Mouse (Mus musculus): ENCODE results near the gene Synpr. TPM values are rescaled to one million over a fixed set of nuclear protein-coding genes. Genes with fewer than 3 reads are reported as not detected.

Gene Synpr
- polyA plus RNA-seq, 1 experiment, result 0.36 TPM

DNA sequence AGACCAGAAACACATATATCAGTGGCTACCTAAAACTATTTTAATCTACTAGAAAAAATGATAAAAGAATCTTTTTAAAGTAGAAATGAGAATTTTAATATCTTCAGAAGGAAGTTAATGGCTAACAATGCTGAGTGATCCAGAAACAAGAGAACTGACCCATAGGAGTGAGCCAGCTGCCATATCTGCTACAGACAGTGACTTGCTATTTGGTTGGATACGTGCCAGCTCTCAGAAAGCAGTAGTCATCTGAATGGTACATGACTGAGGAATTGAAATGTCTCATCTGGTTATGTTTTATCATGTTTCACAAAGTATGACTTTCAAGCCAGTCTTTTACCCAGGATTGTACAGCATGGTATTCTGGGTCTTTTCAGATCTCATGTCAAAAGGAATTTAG, 282.7 kb downstream of the Synpr start:
- TF ChIP-seq EP300 (IDR thresholded peaks at IDR 0.05; ENCODE audit: insufficient read depth, low read depth, low read length) (no peak), CTCF (IDR thresholded peaks at IDR 0.05; ENCODE audit: low read depth, low read length) (no peak), POLR2A (IDR thresholded peaks at IDR 0.05; ENCODE audit: insufficient read depth, low read length) (no peak)
- H3K9ac ChIP-seq (ENCODE audit: low read depth, poor library complexity, severe bottlenecking), result no peak overlapping the region
- H3K36me3 ChIP-seq (ENCODE audit: control insufficient read depth, insufficient read depth, low read length, poor library complexity, severe bottlenecking), result no peaks in the 10 kb centered on the region
- H3K9me3 ChIP-seq (replicated peaks; ENCODE audit: control insufficient read depth, insufficient read depth, low read length, poor library complexity, severe bottlenecking), result no peaks in the 10 kb centered on the region
- H3K4me3 ChIP-seq (ENCODE audit: low read depth, low read length), result no peak overlapping the region
- no peaks in the 10 kb centered on the region for H3K4me1 ChIP-seq (ENCODE audit: control insufficient read depth, insufficient read depth, low read length)
- no peaks in the 10 kb centered on the region for H3K27me3 ChIP-seq (ENCODE audit: control insufficient read depth, insufficient read depth, low read length, poor library complexity, severe bottlenecking)
- no peak overlapping the region for H3K27ac ChIP-seq (ENCODE audit: insufficient read depth, low read length)

DNA sequence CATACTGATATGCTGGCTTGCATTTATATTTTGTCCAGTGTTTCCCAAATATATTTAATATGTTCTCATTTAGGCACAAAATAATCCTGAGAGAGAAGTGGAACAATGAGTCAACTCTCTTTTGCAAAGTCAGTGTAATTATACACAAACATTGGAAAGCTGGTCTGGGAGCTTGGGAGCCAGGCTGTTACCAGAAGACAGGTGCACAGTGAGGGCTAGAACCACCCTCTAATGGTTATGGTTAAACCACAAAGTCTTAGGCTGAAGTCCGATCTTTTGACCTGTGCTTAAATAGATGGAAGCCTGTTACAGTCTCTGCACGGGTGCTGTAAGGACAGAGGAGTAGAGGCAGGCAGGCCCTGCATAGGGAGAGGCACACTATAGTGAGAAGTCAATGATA, 283.4 kb downstream of the Synpr start:
- no peaks in the 10 kb centered on the region for H3K27me3 ChIP-seq (ENCODE audit: control insufficient read depth, insufficient read depth, low read length, poor library complexity, severe bottlenecking)
- H3K4me1 ChIP-seq (ENCODE audit: control insufficient read depth, insufficient read depth, low read length), result no peaks in the 10 kb centered on the region
- H3K9me3 ChIP-seq (replicated peaks; ENCODE audit: control insufficient read depth, insufficient read depth, low read length, poor library complexity, severe bottlenecking), result no peaks in the 10 kb centered on the region
- TF ChIP-seq CTCF (IDR thresholded peaks at IDR 0.05; ENCODE audit: low read depth, low read length), result no peak
- no peak for TF ChIP-seq POLR2A (IDR thresholded peaks at IDR 0.05; ENCODE audit: insufficient read depth, low read length)
- no peak for TF ChIP-seq EP300 (IDR thresholded peaks at IDR 0.05; ENCODE audit: insufficient read depth, low read depth, low read length)
- H3K27ac ChIP-seq (ENCODE audit: insufficient read depth, low read length), result no peak overlapping the region
- no peak overlapping the region for H3K4me3 ChIP-seq (ENCODE audit: low read depth, low read length)
- no peak overlapping the region for H3K9ac ChIP-seq (ENCODE audit: low read depth, poor library complexity, severe bottlenecking)
- no peaks in the 10 kb centered on the region for H3K36me3 ChIP-seq (ENCODE audit: control insufficient read depth, insufficient read depth, low read length, poor library complexity, severe bottlenecking)

DNA sequence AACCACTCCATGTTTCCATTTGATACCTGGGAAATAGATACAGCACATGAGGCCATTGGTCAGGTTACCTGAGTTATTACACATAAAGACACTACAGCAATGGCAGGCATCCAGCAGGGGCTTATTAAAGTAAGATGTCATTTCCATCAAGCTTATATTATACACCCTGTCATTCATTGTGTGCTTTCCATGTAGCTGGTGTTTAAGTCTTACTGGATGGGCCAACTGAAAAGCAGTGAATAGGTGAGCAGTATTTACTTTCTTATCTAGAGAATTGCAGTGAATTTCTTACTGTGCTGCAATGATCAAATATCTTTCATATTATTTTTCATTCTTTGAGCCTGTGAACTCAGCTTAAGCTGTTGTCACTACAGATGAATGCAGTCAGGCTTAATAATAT, 287.4 kb downstream of the Synpr start:
- no peaks in the 10 kb centered on the region for H3K9me3 ChIP-seq (replicated peaks; ENCODE audit: control insufficient read depth, insufficient read depth, low read length, poor library complexity, severe bottlenecking)
- TF ChIP-seq EP300 (IDR thresholded peaks at IDR 0.05; ENCODE audit: insufficient read depth, low read depth, low read length), result no peak
- no peak for TF ChIP-seq CTCF (IDR thresholded peaks at IDR 0.05; ENCODE audit: low read depth, low read length)
- TF ChIP-seq POLR2A (IDR thresholded peaks at IDR 0.05; ENCODE audit: insufficient read depth, low read length), result no peak

DNA sequence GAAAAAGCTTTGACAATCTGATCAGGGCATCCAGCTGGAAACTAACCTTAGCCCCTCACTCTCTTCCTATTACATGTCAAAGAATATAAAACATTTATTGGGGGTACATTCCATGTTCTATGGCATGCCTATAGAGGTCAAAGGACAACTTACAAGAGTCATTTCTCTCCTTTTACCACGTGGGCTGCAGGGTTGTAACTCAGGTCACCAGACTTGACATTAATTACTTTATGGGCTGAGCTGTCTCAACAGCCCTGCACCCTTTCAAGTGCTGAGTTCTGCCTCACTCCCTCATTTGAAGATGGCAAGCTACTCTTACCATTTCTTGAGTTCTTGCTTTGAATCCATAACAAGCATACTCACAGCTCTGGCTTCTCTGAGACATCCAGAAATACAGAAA, 287.9 kb downstream of the Synpr start:
- Histone ChIP-seq H3K4me1 (ENCODE audit: control insufficient read depth, insufficient read depth, low read length) (no peaks in the 10 kb centered on the region), H3K27me3 (ENCODE audit: control insufficient read depth, insufficient read depth, low read length, poor library complexity, severe bottlenecking) (no peaks in the 10 kb centered on the region)

More for the DNA sequence above, 287.4 kb downstream of the Synpr start:
- Histone ChIP-seq H3K27me3 (ENCODE audit: control insufficient read depth, insufficient read depth, low read length, poor library complexity, severe bottlenecking) (no peaks in the 10 kb centered on the region), H3K36me3 (ENCODE audit: control insufficient read depth, insufficient read depth, low read length, poor library complexity, severe bottlenecking) (no peaks in the 10 kb centered on the region), H3K4me1 (ENCODE audit: control insufficient read depth, insufficient read depth, low read length) (no peaks in the 10 kb centered on the region), H3K9ac (ENCODE audit: low read depth, poor library complexity, severe bottlenecking) (no peak overlapping the region), H3K27ac (ENCODE audit: insufficient read depth, low read length) (no peak overlapping the region), H3K4me3 (ENCODE audit: low read depth, low read length) (no peak overlapping the region)

DNA sequence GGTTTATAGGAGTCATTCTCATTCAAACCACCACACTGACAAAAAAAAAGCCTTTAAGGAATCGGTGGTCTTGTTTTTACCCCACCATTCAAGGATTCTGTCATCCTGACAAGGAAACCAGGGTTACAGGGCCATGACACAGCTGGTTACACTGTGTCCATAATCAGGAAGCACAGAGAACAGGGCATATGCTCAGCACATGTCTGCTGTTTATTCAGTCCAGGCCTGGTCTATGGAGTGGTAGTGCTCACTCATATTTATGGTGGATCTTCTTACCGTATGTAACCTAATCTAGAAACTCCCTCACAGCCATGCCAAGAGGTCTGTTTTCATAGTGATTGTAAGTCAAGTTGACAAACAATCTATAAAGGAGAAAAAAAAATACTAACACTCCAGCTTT, 293.5 kb downstream of the Synpr start:
- no peak overlapping the region for H3K27ac ChIP-seq (ENCODE audit: insufficient read depth, low read length)
- H3K27me3 ChIP-seq (ENCODE audit: control insufficient read depth, insufficient read depth, low read length, poor library complexity, severe bottlenecking), result no peaks in the 10 kb centered on the region
- no peak for TF ChIP-seq CTCF (IDR thresholded peaks at IDR 0.05; ENCODE audit: low read depth, low read length)
- TF ChIP-seq EP300 (IDR thresholded peaks at IDR 0.05; ENCODE audit: insufficient read depth, low read depth, low read length), result no peak
- TF ChIP-seq POLR2A (IDR thresholded peaks at IDR 0.05; ENCODE audit: insufficient read depth, low read length), result no peak
- H3K9ac ChIP-seq (ENCODE audit: low read depth, poor library complexity, severe bottlenecking), result no peak overlapping the region
- no peaks in the 10 kb centered on the region for H3K4me1 ChIP-seq (ENCODE audit: control insufficient read depth, insufficient read depth, low read length)
- 0 out of 2 replicates have a peak, but pooled peaks cover 3% of the 10 kb centered on the region for H3K9me3 ChIP-seq (replicated peaks; ENCODE audit: control insufficient read depth, insufficient read depth, low read length, poor library complexity, severe bottlenecking)
- no peak overlapping the region for H3K4me3 ChIP-seq (ENCODE audit: low read depth, low read length)
- H3K36me3 ChIP-seq (ENCODE audit: control insufficient read depth, insufficient read depth, low read length, poor library complexity, severe bottlenecking), result no peaks in the 10 kb centered on the region

More for the DNA sequence above, 287.9 kb downstream of the Synpr start:
- Histone ChIP-seq H3K4me3 (ENCODE audit: low read depth, low read length) (no peak overlapping the region), H3K27ac (ENCODE audit: insufficient read depth, low read length) (no peak overlapping the region), H3K9ac (ENCODE audit: low read depth, poor library complexity, severe bottlenecking) (no peak overlapping the region), H3K9me3 (replicated peaks; ENCODE audit: control insufficient read depth, insufficient read depth, low read length, poor library complexity, severe bottlenecking) (no peaks in the 10 kb centered on the region), H3K36me3 (ENCODE audit: control insufficient read depth, insufficient read depth, low read length, poor library complexity, severe bottlenecking) (no peaks in the 10 kb centered on the region)
- no peak for TF ChIP-seq POLR2A (IDR thresholded peaks at IDR 0.05; ENCODE audit: insufficient read depth, low read length)
- TF ChIP-seq EP300 (IDR thresholded peaks at IDR 0.05; ENCODE audit: insufficient read depth, low read depth, low read length), result no peak
- TF ChIP-seq CTCF (IDR thresholded peaks at IDR 0.05; ENCODE audit: low read depth, low read length), result no peak

DNA sequence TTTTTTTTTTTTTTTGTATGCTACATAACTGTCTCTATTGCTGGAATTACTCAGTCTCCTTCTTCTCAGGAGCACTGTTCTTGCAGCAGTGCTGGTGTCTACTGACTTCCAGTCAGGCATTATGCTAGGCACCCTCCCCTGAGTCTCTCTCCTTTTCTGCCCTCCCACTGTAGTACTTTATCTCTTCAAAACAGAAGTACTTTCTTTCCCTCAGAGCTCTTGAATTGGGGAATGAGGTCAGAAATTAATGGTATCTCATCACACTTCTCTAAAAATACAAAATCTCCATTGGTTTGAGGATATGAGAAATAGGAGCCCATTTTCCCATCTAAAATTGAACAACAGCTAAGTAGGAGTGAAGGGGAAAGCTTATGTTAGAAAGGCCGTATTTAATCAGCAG, 294.2 kb downstream of the Synpr start:
- Histone ChIP-seq H3K9me3 (replicated peaks; ENCODE audit: control insufficient read depth, insufficient read depth, low read length, poor library complexity, severe bottlenecking) (0 out of 2 replicates have a peak, but pooled peaks cover 3% of the 10 kb centered on the region), H3K27ac (ENCODE audit: insufficient read depth, low read length) (no peak overlapping the region), H3K36me3 (ENCODE audit: control insufficient read depth, insufficient read depth, low read length, poor library complexity, severe bottlenecking) (no peaks in the 10 kb centered on the region), H3K9ac (ENCODE audit: low read depth, poor library complexity, severe bottlenecking) (no peak overlapping the region), H3K4me3 (ENCODE audit: low read depth, low read length) (no peak overlapping the region), H3K4me1 (ENCODE audit: control insufficient read depth, insufficient read depth, low read length) (no peaks in the 10 kb centered on the region), H3K27me3 (ENCODE audit: control insufficient read depth, insufficient read depth, low read length, poor library complexity, severe bottlenecking) (no peaks in the 10 kb centered on the region)
- TF ChIP-seq CTCF (IDR thresholded peaks at IDR 0.05; ENCODE audit: low read depth, low read length) (no peak), EP300 (IDR thresholded peaks at IDR 0.05; ENCODE audit: insufficient read depth, low read depth, low read length) (no peak), POLR2A (IDR thresholded peaks at IDR 0.05; ENCODE audit: insufficient read depth, low read length) (no peak)
